ENCODE assay signal across 8 mouse cellular contexts in genomic region chr11:58225655-58226054, GRCm38 (mm10). TPM values are rescaled to one million over a fixed set of nuclear protein-coding genes. Genes with fewer than 3 reads are reported as not detected.
DNase-seq lines count a peak whose midpoint lies in the region; ATAC-seq and TF ChIP-seq lines count a peak whose summit lies in the region.

No protein-coding gene starts in this region.

- H3K9ac ChIP-seq in heart, adult 2 months (ENCODE audit: low read depth, low read length): no peak overlapping the region
- no peak overlapping the region for H3K9ac ChIP-seq in kidney, embryonic 16.5 days (replicated peaks; ENCODE audit: low read length)
- H3K9ac ChIP-seq in liver, embryonic 11.5 days (ENCODE audit: low read depth, low read length): no peak overlapping the region

- H3K27me3 ChIP-seq in heart, adult 2 months (ENCODE audit: control insufficient read depth, insufficient read depth, low read length): no peaks in the 10 kb centered on the region
- no peaks in the 10 kb centered on the region for H3K27me3 ChIP-seq in kidney, embryonic 16.5 days (ENCODE audit: insufficient read depth, low read length)
- H3K27me3 ChIP-seq in liver, embryonic 11.5 days (replicated peaks; ENCODE audit: control insufficient read depth, insufficient read depth, low read length): no peaks in the 10 kb centered on the region

- intact Hi-C loops in heart, adult 2 months (cut with DNase I): loop anchor here (1.0 to 2.0 kb wide), 2 partner anchors 25 to 46 kb away; no protein-coding TSS in a partner anchor

- no peak overlapping the region for H3K4me3 ChIP-seq in heart, adult 2 months
- no peak overlapping the region for H3K4me3 ChIP-seq in kidney, embryonic 16.5 days (ENCODE audit: low read length)
- no peak overlapping the region for H3K4me3 ChIP-seq in liver, embryonic 11.5 days (ENCODE audit: low read depth, low read length)

- TF ChIP-seq CTCF in heart, adult 2 months (IDR thresholded peaks at IDR 0.05): peak; percentile 99; the same call in 1 of the 2 replicates

- H3K79me2 ChIP-seq in heart, adult 2 months (replicated peaks; ENCODE audit: control insufficient read depth, insufficient read depth, low read length): no peaks in the 10 kb centered on the region

- peaks cover 3% of the 10 kb centered on the region for H3K36me3 ChIP-seq in heart, adult 2 months (ENCODE audit: control insufficient read depth, insufficient read depth, low read length)
- H3K36me3 ChIP-seq in kidney, embryonic 16.5 days (ENCODE audit: insufficient read depth, low read length): no peaks in the 10 kb centered on the region
- H3K36me3 ChIP-seq in liver, embryonic 11.5 days (ENCODE audit: control insufficient read depth, insufficient read depth, low read length): no peaks in the 10 kb centered on the region

- no peaks in the 10 kb centered on the region for H3K9me3 ChIP-seq in kidney, embryonic 16.5 days (ENCODE audit: low read length)
- H3K9me3 ChIP-seq in liver, embryonic 11.5 days (ENCODE audit: control insufficient read depth, low read length): no peaks in the 10 kb centered on the region

- peak; percentile 72 for TF ChIP-seq EP300 in heart, adult 2 months (IDR thresholded peaks at IDR 0.05; ENCODE audit: insufficient read depth, low read depth, low read length)

- peak; percentile 78 to 79 for DNase-seq in B cell, adult 2 months
- peak; percentile 74 for DNase-seq in ZHBTc4 (ENCODE audit: low read depth, low spot score)
- DNase-seq in heart, adult 2 months: peak; percentile 74 to 83
- DNase-seq in liver, embryonic 11.5 days (ENCODE audit: low spot score): peak; percentile 68
- DNase-seq in ovary, postnatal 14 days (ENCODE audit: low spot score): peak; percentile 75
- peak; percentile 80 for DNase-seq in thymus, postnatal 0 days (ENCODE audit: low spot score)

- TF ChIP-seq POLR2A in heart, adult 2 months (IDR thresholded peaks at IDR 0.05; ENCODE audit: insufficient read depth, low read depth, low read length): no peak

- H3K27ac ChIP-seq in heart, adult 2 months: no peak overlapping the region
- H3K27ac ChIP-seq in kidney, embryonic 16.5 days (ENCODE audit: low read length): peak overlapping the region; percentile 66
- H3K27ac ChIP-seq in liver, embryonic 11.5 days (ENCODE audit: low read depth, low read length): no peak overlapping the region

- H3K4me1 ChIP-seq in heart, adult 2 months (ENCODE audit: control insufficient read depth, insufficient read depth, low read length): peaks cover 8% of the 10 kb centered on the region
- H3K4me1 ChIP-seq in kidney, embryonic 16.5 days (ENCODE audit: insufficient read depth, low read length): peaks cover 22% of the 10 kb centered on the region
- peaks cover 4% of the 10 kb centered on the region; the same call in 1 of the 2 replicates for H3K4me1 ChIP-seq in liver, embryonic 11.5 days (replicated peaks; ENCODE audit: control insufficient read depth, insufficient read depth, low read length)

- 7% methylated on average over 5 of the region's 5 CpGs for WGBS in heart, adult 2 months
- 4% methylated on average over 5 of the region's 5 CpGs for WGBS in kidney, embryonic 16.5 days
- WGBS in liver, embryonic 11.5 days: 7% methylated on average over 5 of the region's 5 CpGs

- H3K4me2 ChIP-seq in kidney, embryonic 16.5 days (replicated peaks; ENCODE audit: low read depth, low read length): no peak overlapping the region
- H3K4me2 ChIP-seq in liver, embryonic 11.5 days: 0 out of 2 replicates have a peak overlapping the region, but pooled peaks have one; percentile 31

- peak; percentile 85 for ATAC-seq in common myeloid progenitor, adult 5-6 weeks (replicated peaks; ENCODE audit: low read depth, poor library complexity, severe bottlenecking)
- peak; percentile 77 for ATAC-seq in kidney, embryonic 16.5 days (ENCODE audit: low FRiP score, low TSS enrichment)
- ATAC-seq in liver, embryonic 11.5 days (replicated peaks; ENCODE audit: low FRiP score): 0 out of 2 replicates have a peak, but pooled peaks have one; percentile 34

RNA-seq across cellular contexts. Expression of gene Irgm2, which starts 26.2 kb away (rescaled TPM):
- 4.6 and 7.8 TPM in 2 replicates for total RNA-seq in common myeloid progenitor, adult 5-6 weeks (2017)
- 10 to 100 TPM; 10.6 to 16.4 TPM for total RNA-seq in heart, adult 2 months (2021)
- 11.9 and 18.3 TPM in 2 replicates for polyA plus RNA-seq in heart, adult 2 months (2012; rRNA removed)
- 2.6 and 2.7 TPM in 2 replicates for polyA plus RNA-seq in kidney, embryonic 16.5 days (2015; fragmentation: Nextera tagmentation; extraction: Ambion mirVana)
- polyA plus RNA-seq in liver, embryonic 11.5 days (2014; fragmentation: Nextera tagmentation; extraction: Ambion mirVana): 2.3 and 2.5 TPM in 2 replicates
- 12.1 and 12.5 TPM in 2 replicates for polyA plus RNA-seq in thymus, postnatal 0 days (2015; fragmentation: Nextera tagmentation; extraction: Ambion mirVana)

RNA-seq across cellular contexts. Expression of gene Igtp, which starts 26.3 kb away (rescaled TPM):
- 15.2 and 15.4 TPM in 2 replicates for total RNA-seq in common myeloid progenitor, adult 5-6 weeks (2017)
- total RNA-seq in heart, adult 2 months (2021): 10 to 100 TPM in 1 of 2 experiments, 1 to 10 TPM in 1; 9.3 to 12.4 TPM
- polyA plus RNA-seq in heart, adult 2 months (2012; rRNA removed): 14.1 and 16.4 TPM in 2 replicates
- 4.5 and 4.8 TPM in 2 replicates for polyA plus RNA-seq in kidney, embryonic 16.5 days (2015; fragmentation: Nextera tagmentation; extraction: Ambion mirVana)
- polyA plus RNA-seq in liver, embryonic 11.5 days (2014; fragmentation: Nextera tagmentation; extraction: Ambion mirVana): 5.0 and 5.5 TPM in 2 replicates
- 65.3 and 67.3 TPM in 2 replicates for polyA plus RNA-seq in thymus, postnatal 0 days (2015; fragmentation: Nextera tagmentation; extraction: Ambion mirVana)

RNA-seq across cellular contexts. Expression of gene 4930438A08Rik, which starts 48.9 kb away (rescaled TPM):
- total RNA-seq in common myeloid progenitor, adult 5-6 weeks (2017): 0.41 and 0.92 TPM in 2 replicates
- total RNA-seq in heart, adult 2 months (2021): not detected
- not detected in 2 replicates for polyA plus RNA-seq in heart, adult 2 months (2012; rRNA removed)
- polyA plus RNA-seq in kidney, embryonic 16.5 days (2015; fragmentation: Nextera tagmentation; extraction: Ambion mirVana): not detected in 2 replicates
- 0.30 and 0.44 TPM in 2 replicates for polyA plus RNA-seq in liver, embryonic 11.5 days (2014; fragmentation: Nextera tagmentation; extraction: Ambion mirVana)
- polyA plus RNA-seq in thymus, postnatal 0 days (2015; fragmentation: Nextera tagmentation; extraction: Ambion mirVana): 0.08 and 0.09 TPM in 2 replicates

RNA-seq across cellular contexts. Expression of gene Mrpl22, which starts 54.2 kb away (rescaled TPM):
- 55.0 and 55.2 TPM in 2 replicates for total RNA-seq in common myeloid progenitor, adult 5-6 weeks (2017)
- 10 to 100 TPM; 50.7 to 53.9 TPM for total RNA-seq in heart, adult 2 months (2021)
- polyA plus RNA-seq in heart, adult 2 months (2012; rRNA removed): 48.4 and 48.6 TPM in 2 replicates
- polyA plus RNA-seq in kidney, embryonic 16.5 days (2015; fragmentation: Nextera tagmentation; extraction: Ambion mirVana): 132 and 138 TPM in 2 replicates
- 178 and 190 TPM in 2 replicates for polyA plus RNA-seq in liver, embryonic 11.5 days (2014; fragmentation: Nextera tagmentation; extraction: Ambion mirVana)
- polyA plus RNA-seq in thymus, postnatal 0 days (2015; fragmentation: Nextera tagmentation; extraction: Ambion mirVana): 137 and 139 TPM in 2 replicates

RNA-seq across cellular contexts. Expression of gene Gemin5, which starts 57.3 kb away (rescaled TPM):
- total RNA-seq in common myeloid progenitor, adult 5-6 weeks (2017): 36.8 and 38.3 TPM in 2 replicates
- total RNA-seq in heart, adult 2 months (2021): 1 to 10 TPM; 9.1 to 9.3 TPM
- 3.2 and 4.7 TPM in 2 replicates for polyA plus RNA-seq in heart, adult 2 months (2012; rRNA removed)
- 22.5 and 24.0 TPM in 2 replicates for polyA plus RNA-seq in kidney, embryonic 16.5 days (2015; fragmentation: Nextera tagmentation; extraction: Ambion mirVana)
- 36.6 and 41.1 TPM in 2 replicates for polyA plus RNA-seq in liver, embryonic 11.5 days (2014; fragmentation: Nextera tagmentation; extraction: Ambion mirVana)
- polyA plus RNA-seq in thymus, postnatal 0 days (2015; fragmentation: Nextera tagmentation; extraction: Ambion mirVana): 23.0 and 25.7 TPM in 2 replicates

Comparison
In these comparisons a context has a peak if more than half of its experiments do, and no peak if none do; other contexts are left out.
1. ATAC-seq: peak in every context shown above with its lines; median percentile 85 in common myeloid progenitor, adult 5-6 weeks; 77 in kidney, embryonic 16.5 days; 34 in liver, embryonic 11.5 days.